37 mouse cellular contexts compared by ENCODE assay signal in the genomic region with DNA sequence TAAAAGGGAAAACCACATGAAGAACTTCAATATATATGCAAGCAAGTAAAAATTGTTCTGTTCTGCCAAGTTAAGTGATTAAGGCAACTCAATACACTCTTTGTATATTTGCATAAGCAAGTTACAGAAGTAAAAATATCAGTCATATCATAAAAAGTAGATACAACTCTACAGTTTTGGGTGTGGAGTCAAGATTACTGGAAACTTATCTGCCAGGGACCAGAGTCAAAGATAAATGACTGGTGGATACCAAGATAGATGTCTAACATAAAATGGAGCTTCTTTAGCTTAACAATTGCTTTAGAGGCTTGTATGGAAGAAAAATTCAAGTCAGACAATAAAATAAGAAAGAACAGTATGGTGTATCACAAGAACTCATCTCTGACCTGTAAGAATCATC. TPM values are rescaled to one million over a fixed set of nuclear protein-coding genes. Genes with fewer than 3 reads are reported as not detected.
"Had no signal": no experiment of that assay in that cellular context is flagged by ENCODE, and none has a peak within 500 bp of the region (broad histone marks: within the 10 kb centered on the region; RNA-seq: fewer than 3 reads in every experiment).

No protein-coding gene starts in this region.

- H3K4me3 ChIP-seq: limb, embryonic 10.5 days; limb, embryonic 12.5 days; limb, embryonic 13.5 days; limb, embryonic 15.5 days; liver, embryonic 12.5 days; liver, embryonic 13.5 days; liver, embryonic 15.5 days; lung, embryonic 15.5 days; megakaryocyte, embryonic 14.5 days; midbrain, embryonic 10.5 days; midbrain, embryonic 12.5 days; midbrain, embryonic 13.5 days; midbrain, embryonic 15.5 days; myocyte; neural tube, embryonic 12.5 days had no signal

- H3K9ac ChIP-seq: limb, embryonic 12.5 days; limb, embryonic 13.5 days; limb, embryonic 15.5 days; liver, embryonic 12.5 days; liver, embryonic 13.5 days; liver, embryonic 14.5 days; liver, embryonic 15.5 days; liver, postnatal 0 days; lung, embryonic 14.5 days; lung, embryonic 15.5 days; midbrain, embryonic 12.5 days; midbrain, embryonic 13.5 days; midbrain, embryonic 15.5 days; neural tube, embryonic 12.5 days had no signal

- H3K4me1 ChIP-seq: limb, embryonic 10.5 days; limb, embryonic 12.5 days; liver, embryonic 12.5 days; liver, embryonic 13.5 days; liver, embryonic 15.5 days; lung, embryonic 15.5 days; midbrain, embryonic 10.5 days; midbrain, embryonic 12.5 days; midbrain, embryonic 13.5 days; midbrain, embryonic 15.5 days; neural tube, embryonic 12.5 days had no signal

- H3K27me3 ChIP-seq: limb, embryonic 12.5 days; limb, embryonic 13.5 days; limb, embryonic 15.5 days; liver, embryonic 12.5 days; liver, embryonic 13.5 days; liver, embryonic 15.5 days; lung, embryonic 15.5 days; midbrain, embryonic 12.5 days; midbrain, embryonic 13.5 days; midbrain, embryonic 15.5 days; neural tube, embryonic 12.5 days had no signal

- DNase-seq: left cerebral cortex, postnatal 4 days; liver; liver, embryonic 13.5 days; liver, postnatal 0 days; lung, adult 18-20 months; lung, adult 2 months; lung, embryonic 14.5 days; lung, postnatal 10 days; lung, postnatal 14 days; lung, postnatal 36 days; lung, postnatal 4 days; midbrain, embryonic 14.5 days had no signal

- H3K9me3 ChIP-seq: limb, embryonic 10.5 days; limb, embryonic 12.5 days; limb, embryonic 13.5 days; limb, embryonic 15.5 days; liver, embryonic 12.5 days; liver, embryonic 13.5 days; liver, embryonic 15.5 days; lung, embryonic 15.5 days; megakaryocyte, embryonic 14.5 days; midbrain, embryonic 10.5 days; midbrain, embryonic 12.5 days; midbrain, embryonic 13.5 days; midbrain, embryonic 15.5 days; neural tube, embryonic 12.5 days had no signal

- H3K36me3 ChIP-seq: limb, embryonic 10.5 days; limb, embryonic 12.5 days; limb, embryonic 13.5 days; limb, embryonic 15.5 days; liver, embryonic 12.5 days; liver, embryonic 13.5 days; liver, embryonic 15.5 days; lung, embryonic 15.5 days; midbrain, embryonic 10.5 days; midbrain, embryonic 12.5 days; midbrain, embryonic 13.5 days; midbrain, embryonic 15.5 days; neural tube, embryonic 12.5 days had no signal

- H3K27ac ChIP-seq: limb, embryonic 10.5 days; limb, embryonic 12.5 days; limb, embryonic 13.5 days; limb, embryonic 15.5 days; liver, embryonic 12.5 days; liver, embryonic 13.5 days; liver, embryonic 14.5 days; liver, embryonic 15.5 days; lung, embryonic 15.5 days; macrophage; midbrain, embryonic 10.5 days; midbrain, embryonic 12.5 days; midbrain, embryonic 13.5 days; midbrain, embryonic 15.5 days; neural tube, embryonic 12.5 days had no signal

RNA-seq across cellular contexts. Expression of gene Acot12, which starts 13.4 kb away (rescaled TPM):
- total RNA-seq: megakaryocyte progenitor cell, adult 5-6 weeks; megakaryocyte, adult 5-6 weeks; megakaryocyte-erythroid progenitor cell, adult 5-6 weeks; monocyte, adult 5-6 weeks had no signal
- polyA plus RNA-seq: limb, embryonic 10.5 days; limb, embryonic 11.5 days; limb, embryonic 12.5 days; limb, embryonic 13.5 days; limb, embryonic 15.5 days; lung, adult 2 months; lung, embryonic 14.5 days; lung, embryonic 15.5 days; lung, embryonic 16.5 days; lung, postnatal 0 days; macrophage; midbrain, embryonic 10.5 days; midbrain, embryonic 11.5 days; midbrain, embryonic 12.5 days; midbrain, embryonic 13.5 days; midbrain, embryonic 14.5 days; neural tube, embryonic 11.5 days; neural tube, embryonic 12.5 days had no signal
